Comparison of ENCODE assay signal across 9 mouse cellular contexts in genomic region chr2:65024887-65025286, GRCm38 (mm10). TPM values are rescaled to one million over a fixed set of nuclear protein-coding genes. Genes with fewer than 3 reads are reported as not detected.
DNase-seq lines count a peak whose midpoint lies in the region; ATAC-seq and TF ChIP-seq lines count a peak whose summit lies in the region.
"Had no signal": no experiment of that assay in that cellular context is flagged by ENCODE, and none has a peak within 500 bp of the region (broad histone marks: within the 10 kb centered on the region; RNA-seq: fewer than 3 reads in every experiment).

Gene Grb14, minus strand, starts transcription at chr2:65024987.

- H3K4me2 ChIP-seq in hindbrain, embryonic 12.5 days (replicated peaks): no peak within 1 kb of the TSS
- no peak within 1 kb of the TSS for H3K4me2 ChIP-seq in hindbrain, embryonic 11.5 days (replicated peaks; ENCODE audit: low read depth, low read length)
- H3K4me2 ChIP-seq in hindbrain, embryonic 15.5 days: no peak within 1 kb of the TSS
- H3K4me2 ChIP-seq in stomach, postnatal 0 days (replicated peaks; ENCODE audit: low read depth): no peak within 1 kb of the TSS

- WGBS in hindbrain, embryonic 12.5 days: 74% methylated on average over 1 of the region's 1 CpGs
- WGBS in hindbrain, embryonic 11.5 days: 84% methylated on average over 1 of the region's 1 CpGs
- 84% methylated on average over 1 of the region's 1 CpGs for WGBS in hindbrain, embryonic 15.5 days
- WGBS in stomach, postnatal 0 days: 90% methylated on average over 1 of the region's 1 CpGs

- no peak within 1 kb of the TSS for H3K4me3 ChIP-seq in hindbrain, embryonic 12.5 days
- no peak within 1 kb of the TSS for H3K4me3 ChIP-seq in hindbrain, embryonic 11.5 days (ENCODE audit: low read depth, low read length)
- H3K4me3 ChIP-seq in hindbrain, embryonic 15.5 days: no peak within 1 kb of the TSS
- no peak within 1 kb of the TSS for H3K4me3 ChIP-seq in stomach, postnatal 0 days (ENCODE audit: low read depth, low read length)

- H3K4me1 ChIP-seq in hindbrain, embryonic 12.5 days: peaks cover 8% of the 10 kb centered on the region; the same call in 1 of the 2 replicates
- no peaks in the 10 kb centered on the region for H3K4me1 ChIP-seq in hindbrain, embryonic 11.5 days (replicated peaks; ENCODE audit: control insufficient read depth, insufficient read depth, low read length)
- H3K4me1 ChIP-seq in hindbrain, embryonic 15.5 days (replicated peaks): peaks cover 8% of the 10 kb centered on the region
- H3K4me1 ChIP-seq in stomach, postnatal 0 days (replicated peaks; ENCODE audit: control insufficient read depth, insufficient read depth): peaks cover 2% of the 10 kb centered on the region; the same call in 1 of the 2 replicates

- no peak for TF ChIP-seq EP300 in stomach, postnatal 0 days (optimal IDR thresholded peaks at IDR 0.05)

- no peaks in the 10 kb centered on the region for H3K9me3 ChIP-seq in hindbrain, embryonic 12.5 days (replicated peaks)
- H3K9me3 ChIP-seq in hindbrain, embryonic 11.5 days (ENCODE audit: control insufficient read depth, low read length): no peaks in the 10 kb centered on the region
- H3K9me3 ChIP-seq in hindbrain, embryonic 15.5 days: no peaks in the 10 kb centered on the region
- no peaks in the 10 kb centered on the region for H3K9me3 ChIP-seq in stomach, postnatal 0 days (ENCODE audit: control insufficient read depth, low read length)

- H3K27me3 ChIP-seq in hindbrain, embryonic 12.5 days: no peaks in the 10 kb centered on the region
- peaks cover 4% of the 10 kb centered on the region; the same call in 1 of the 2 replicates for H3K27me3 ChIP-seq in hindbrain, embryonic 11.5 days (ENCODE audit: control insufficient read depth, insufficient read depth, low read length)
- H3K27me3 ChIP-seq in hindbrain, embryonic 15.5 days: no peaks in the 10 kb centered on the region
- no peaks in the 10 kb centered on the region for H3K27me3 ChIP-seq in stomach, postnatal 0 days (ENCODE audit: control insufficient read depth, insufficient read depth, low read length)

- H3K36me3 ChIP-seq in hindbrain, embryonic 12.5 days: no peaks in the 10 kb centered on the region
- no peaks in the 10 kb centered on the region for H3K36me3 ChIP-seq in hindbrain, embryonic 11.5 days (ENCODE audit: control insufficient read depth, insufficient read depth, low read length)
- no peaks in the 10 kb centered on the region for H3K36me3 ChIP-seq in hindbrain, embryonic 15.5 days
- no peaks in the 10 kb centered on the region for H3K36me3 ChIP-seq in stomach, postnatal 0 days (ENCODE audit: control insufficient read depth, insufficient read depth, low read length)

- TF ChIP-seq CTCF in stomach, postnatal 0 days (IDR thresholded peaks at IDR 0.05; ENCODE audit: low read depth): no peak

- ATAC-seq in hindbrain, embryonic 12.5 days (ENCODE audit: low FRiP score): no peak
- ATAC-seq in hindbrain, embryonic 11.5 days (ENCODE audit: low FRiP score): no peak
- ATAC-seq in hindbrain, embryonic 15.5 days (ENCODE audit: low FRiP score, low read depth): no peak
- ATAC-seq in stomach, postnatal 0 days (ENCODE audit: low FRiP score, low TSS enrichment): no peak

- no peak within 1 kb of the TSS for H3K9ac ChIP-seq in hindbrain, embryonic 12.5 days
- H3K9ac ChIP-seq in hindbrain, embryonic 11.5 days (ENCODE audit: low read depth, low read length): no peak within 1 kb of the TSS
- H3K9ac ChIP-seq in hindbrain, embryonic 15.5 days: no peak within 1 kb of the TSS
- H3K9ac ChIP-seq in stomach, postnatal 0 days (ENCODE audit: low read length): no peak within 1 kb of the TSS
- H3K9ac ChIP-seq: liver, embryonic 14.5 days had no signal

- H3K27ac ChIP-seq in hindbrain, embryonic 12.5 days: no peak within 1 kb of the TSS
- no peak within 1 kb of the TSS for H3K27ac ChIP-seq in hindbrain, embryonic 11.5 days (ENCODE audit: low read depth, low read length)
- no peak within 1 kb of the TSS for H3K27ac ChIP-seq in hindbrain, embryonic 15.5 days (replicated peaks)
- no peak within 1 kb of the TSS for H3K27ac ChIP-seq in stomach, postnatal 0 days (replicated peaks)
- H3K27ac ChIP-seq: liver, embryonic 14.5 days had no signal

- no peak for DNase-seq in hindbrain, embryonic 11.5 days (ENCODE audit: low spot score)
- no peak for DNase-seq in urinary bladder, adult 2 months (ENCODE audit: low spot score)
- no peak for DNase-seq in urinary bladder, postnatal 14 days (ENCODE audit: low spot score)
- DNase-seq in stomach, postnatal 0 days (ENCODE audit: low spot score): no peak
- DNase-seq in cerebellum, adult 9-11 months: no peak
- no peak for DNase-seq in urinary bladder, postnatal 25 days (ENCODE audit: low spot score)

RNA-seq across cellular contexts. Expression of gene Grb14, which starts in this region (rescaled TPM):
- 11.0 and 11.7 TPM in 2 replicates for polyA plus RNA-seq in hindbrain, embryonic 12.5 days (2016; fragmentation: Nextera tagmentation; extraction: Ambion mirVana)
- 8.7 and 9.0 TPM in 2 replicates for polyA plus RNA-seq in hindbrain, embryonic 11.5 days (2014; fragmentation: Nextera tagmentation; extraction: Ambion mirVana)
- 58.8 and 74.4 TPM in 2 replicates for polyA plus RNA-seq in urinary bladder, adult 2 months (2012; rRNA removed)
- 27.9 and 28.9 TPM in 2 replicates for polyA plus RNA-seq in hindbrain, embryonic 15.5 days (2015; fragmentation: Nextera tagmentation; extraction: Ambion mirVana)
- 12.2 and 13.1 TPM in 2 replicates for polyA plus RNA-seq in stomach, postnatal 0 days (2015; fragmentation: Nextera tagmentation; extraction: Ambion mirVana)
